Comparison of ENCODE assay signal across 7 mouse cellular contexts in genomic region chr7:141327469-141328372, GRCm38 (mm10). TPM values are rescaled to one million over a fixed set of nuclear protein-coding genes. Genes with fewer than 3 reads are reported as not detected.
DNase-seq lines count a peak whose midpoint lies in the region; ATAC-seq and TF ChIP-seq lines count a peak whose summit lies in the region.

TSS of gene Deaf1 (minus strand) at chr7:141327690.
TSS of gene Tmem80 (plus strand) at chr7:141327739.

- H3K4me1 ChIP-seq in embryonic facial prominence, embryonic 10.5 days, result peaks cover 33% of the 10 kb centered on the region
- H3K4me1 ChIP-seq in intestine, postnatal 0 days (replicated peaks; ENCODE audit: control insufficient read depth, insufficient read depth, low read length), result peaks cover 14% of the 10 kb centered on the region
- H3K4me1 ChIP-seq in midbrain, embryonic 12.5 days, result peaks cover 33% of the 10 kb centered on the region
- H3K4me1 ChIP-seq in small intestine, adult 2 months (ENCODE audit: control insufficient read depth, insufficient read depth, insufficient read length, low read length), result peaks cover 19% of the 10 kb centered on the region

- intact Hi-C loops in left cerebral cortex, postnatal 4 days (cut with DNase I), result no loop called here

- under 1% methylated on average over 105 of the region's 105 CpGs for WGBS in embryonic facial prominence, embryonic 10.5 days
- WGBS in intestine, postnatal 0 days, result under 1% methylated on average over 104 of the region's 105 CpGs
- WGBS in midbrain, embryonic 12.5 days, result under 1% methylated on average over 105 of the region's 105 CpGs
- under 1% methylated on average over 105 of the region's 105 CpGs for WGBS in small intestine, adult 2 months

- peak within 1 kb of the TSS; percentile 89 for H3K9ac ChIP-seq in intestine, postnatal 0 days (ENCODE audit: low read depth, low read length)
- peak within 1 kb of the TSS; percentile 83 for H3K9ac ChIP-seq in midbrain, embryonic 12.5 days (replicated peaks)

- TF ChIP-seq POLR2A in small intestine, adult 2 months (IDR thresholded peaks at IDR 0.05; ENCODE audit: low read depth, low read length), result peak; percentile 94

- peak within 1 kb of the TSS; percentile 98 for H3K27ac ChIP-seq in embryonic facial prominence, embryonic 10.5 days (replicated peaks)
- peak within 1 kb of the TSS; percentile 97 for H3K27ac ChIP-seq in intestine, postnatal 0 days (ENCODE audit: low read depth, low read length)
- H3K27ac ChIP-seq in midbrain, embryonic 12.5 days (replicated peaks), result peak within 1 kb of the TSS; percentile 98
- H3K27ac ChIP-seq in small intestine, adult 2 months (ENCODE audit: insufficient read depth, low read depth, low read length), result peak within 1 kb of the TSS; percentile 99

- no peaks in the 10 kb centered on the region for H3K9me3 ChIP-seq in embryonic facial prominence, embryonic 10.5 days
- H3K9me3 ChIP-seq in intestine, postnatal 0 days (ENCODE audit: control insufficient read depth), result no peaks in the 10 kb centered on the region
- no peaks in the 10 kb centered on the region for H3K9me3 ChIP-seq in midbrain, embryonic 12.5 days

- H3K36me3 ChIP-seq in embryonic facial prominence, embryonic 10.5 days (replicated peaks), result peaks cover 34% of the 10 kb centered on the region
- peaks cover 18% of the 10 kb centered on the region for H3K36me3 ChIP-seq in intestine, postnatal 0 days (ENCODE audit: control insufficient read depth, insufficient read depth)
- H3K36me3 ChIP-seq in midbrain, embryonic 12.5 days, result peaks cover 21% of the 10 kb centered on the region
- peaks cover 7% of the 10 kb centered on the region; the same call in 1 of the 2 replicates for H3K36me3 ChIP-seq in small intestine, adult 2 months (ENCODE audit: control insufficient read depth, insufficient read depth, low read length)

- peak within 1 kb of the TSS; percentile 81 for H3K4me2 ChIP-seq in intestine, postnatal 0 days (replicated peaks; ENCODE audit: low read depth)
- peak within 1 kb of the TSS; percentile 97 for H3K4me2 ChIP-seq in midbrain, embryonic 12.5 days (replicated peaks)

- no peaks in the 10 kb centered on the region for H3K27me3 ChIP-seq in embryonic facial prominence, embryonic 10.5 days (replicated peaks; ENCODE audit: low read depth, poor library complexity, severe bottlenecking)
- H3K27me3 ChIP-seq in intestine, postnatal 0 days (replicated peaks; ENCODE audit: control insufficient read depth, insufficient read depth, low read length), result no peaks in the 10 kb centered on the region
- no peaks in the 10 kb centered on the region for H3K27me3 ChIP-seq in midbrain, embryonic 12.5 days
- H3K27me3 ChIP-seq in small intestine, adult 2 months (ENCODE audit: control insufficient read depth, insufficient read depth, low read length), result no peaks in the 10 kb centered on the region

- H3K4me3 ChIP-seq in embryonic facial prominence, embryonic 10.5 days, result peak within 1 kb of the TSS; percentile 77
- peak within 1 kb of the TSS; percentile 62 for H3K4me3 ChIP-seq in intestine, postnatal 0 days (ENCODE audit: low read depth, low read length)
- peak within 1 kb of the TSS; percentile 69 for H3K4me3 ChIP-seq in midbrain, embryonic 12.5 days
- peak within 1 kb of the TSS; percentile 84 for H3K4me3 ChIP-seq in small intestine, adult 2 months (ENCODE audit: low read depth, low read length)

- no peak for TF ChIP-seq CTCF in intestine, postnatal 0 days (IDR thresholded peaks at IDR 0.05; ENCODE audit: low read depth)
- TF ChIP-seq CTCF in small intestine, adult 2 months (IDR thresholded peaks at IDR 0.05; ENCODE audit: extremely low read depth, insufficient read length, insufficient replicate concordance, low read depth, low read length), result no peak

- peak; percentile 96 for ATAC-seq in intestine, postnatal 0 days
- ATAC-seq in midbrain, embryonic 12.5 days (ENCODE audit: low FRiP score, low read depth), result peak; percentile 95

- peak; percentile 99 for DNase-seq in adrenal gland, postnatal 10 days
- peak; percentile 98 for DNase-seq in embryonic facial prominence, embryonic 10.5 days (ENCODE audit: low spot score)
- DNase-seq in gonadal fat pad, adult 2 months (ENCODE audit: low read depth), result no peak
- peak; percentile 100 for DNase-seq in left cerebral cortex, postnatal 4 days

RNA-seq across cellular contexts. Expression of gene Deaf1, which starts in this region (rescaled TPM):
- 10 to 100 TPM; 39.9 to 59.2 TPM for total RNA-seq in adrenal gland, postnatal 10 days (2021)
- polyA plus RNA-seq in embryonic facial prominence, embryonic 10.5 days (2016; fragmentation: Nextera tagmentation; extraction: Ambion mirVana), result 57.9 and 65.0 TPM in 2 replicates
- 18.7 and 18.9 TPM in 2 replicates for polyA plus RNA-seq in gonadal fat pad, adult 2 months (2012; rRNA removed)
- 52.8 and 55.7 TPM in 2 replicates for polyA plus RNA-seq in intestine, postnatal 0 days (2015; fragmentation: Nextera tagmentation; extraction: Ambion mirVana)
- 100 to 1,000 TPM; 246 to 267 TPM for total RNA-seq in left cerebral cortex, postnatal 4 days (2021)
- 85.9 and 88.3 TPM in 2 replicates for polyA plus RNA-seq in midbrain, embryonic 12.5 days (2016; fragmentation: Nextera tagmentation; extraction: Ambion mirVana)
- polyA plus RNA-seq in small intestine, adult 2 months (2012; rRNA removed), result 14.7 and 26.0 TPM in 2 replicates

RNA-seq across cellular contexts. Expression of gene Tmem80, which starts in this region (rescaled TPM):
- total RNA-seq in adrenal gland, postnatal 10 days (2021), result 10 to 100 TPM; 22.1 to 31.6 TPM
- polyA plus RNA-seq in embryonic facial prominence, embryonic 10.5 days (2016; fragmentation: Nextera tagmentation; extraction: Ambion mirVana), result 44.9 and 49.0 TPM in 2 replicates
- polyA plus RNA-seq in gonadal fat pad, adult 2 months (2012; rRNA removed), result 48.1 and 48.9 TPM in 2 replicates
- polyA plus RNA-seq in intestine, postnatal 0 days (2015; fragmentation: Nextera tagmentation; extraction: Ambion mirVana), result 21.8 and 23.3 TPM in 2 replicates
- 10 to 100 TPM; 21.1 to 21.9 TPM for total RNA-seq in left cerebral cortex, postnatal 4 days (2021)
- 64.9 and 68.9 TPM in 2 replicates for polyA plus RNA-seq in midbrain, embryonic 12.5 days (2016; fragmentation: Nextera tagmentation; extraction: Ambion mirVana)
- 11.1 and 23.7 TPM in 2 replicates for polyA plus RNA-seq in small intestine, adult 2 months (2012; rRNA removed)

Comparison
In these comparisons a context has a peak if more than half of its experiments do, and no peak if none do; other contexts are left out.
1. RNA of gene Deaf1 (total RNA-seq): 246 to 267 TPM in left cerebral cortex, postnatal 4 days; 39.9 to 59.2 TPM in adrenal gland, postnatal 10 days; every median in the first group is over 4 times any median in the second.
2. Peak in every context shown above with its lines, with median percentiles within 50 percentile points of each other: H3K27ac ChIP-seq and H3K4me3 ChIP-seq.